Mouse (Mus musculus): ENCODE measurements around the gene Dcp1b.

Dcp1b gene

GRCm38 (mm10) chr6:119228861-119229603, 54.0 kb downstream of the Dcp1b start:
- DNase-seq (ENCODE audit: low read depth, low spot score) = no peak

DNA sequence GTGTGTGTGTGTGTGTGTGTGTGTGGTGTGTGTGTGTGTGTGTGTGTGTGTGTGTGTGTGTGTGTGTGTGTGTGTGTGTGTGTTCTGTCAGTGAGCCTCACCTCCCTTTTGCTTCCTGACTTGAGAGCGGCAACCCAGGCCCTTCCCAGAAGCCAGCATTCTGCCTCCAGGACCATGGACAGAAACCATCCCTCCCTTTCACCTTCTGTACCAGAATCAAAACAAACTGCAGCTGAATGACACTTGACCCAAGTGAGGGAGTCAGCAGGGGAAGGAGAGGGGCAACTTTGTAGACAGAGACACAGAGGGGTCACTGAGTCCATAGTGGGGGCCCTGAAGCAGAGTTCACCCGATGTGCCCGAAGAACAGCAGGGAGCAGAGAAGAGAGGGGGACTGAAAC, 58.0 kb downstream of the Dcp1b start:
- DNase-seq (ENCODE audit: low read depth, low spot score) = no peak

GRCm38 (mm10) chr6:119235441-119235840, 60.4 kb downstream of the Dcp1b start:
- DNase-seq (ENCODE audit: low read depth, low spot score) = no peak

GRCm38 (mm10) chr6:119236241-119236640, 61.2 kb downstream of the Dcp1b start, which contains the start of gene Cacna2d4:
Gene Cacna2d4, plus strand, starts transcription at chr6:119236526.
- DNase-seq (ENCODE audit: low read depth, low spot score) = peak; percentile 73

DNA sequence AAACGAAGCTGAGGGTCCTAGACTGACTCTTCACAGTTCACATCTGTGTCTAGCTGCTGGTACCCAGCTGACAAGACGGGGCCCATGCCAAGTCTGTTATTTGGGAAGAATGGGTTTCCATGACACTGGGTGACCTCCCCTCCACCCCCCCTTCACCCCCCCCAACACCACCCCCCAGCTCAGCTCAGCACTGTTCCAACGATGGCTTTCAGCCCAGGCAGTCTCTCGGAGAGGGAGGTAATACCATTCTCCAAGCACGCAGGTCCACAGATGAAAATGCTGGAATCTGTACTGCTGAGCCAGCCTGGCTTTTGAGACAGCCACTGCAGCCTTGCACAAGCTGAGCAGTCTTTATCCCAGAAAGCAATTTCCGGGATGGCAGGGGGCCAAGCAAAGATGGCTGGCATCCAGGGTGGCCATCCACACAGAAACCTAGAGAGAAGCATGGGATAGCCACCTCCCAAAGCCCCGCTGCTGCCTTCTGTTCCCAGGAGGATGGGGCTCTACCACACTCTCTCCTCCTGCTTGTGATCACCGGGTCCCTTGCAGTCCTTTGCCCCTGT, 62.5 kb downstream of the Dcp1b start:
- DNase-seq (ENCODE audit: low read depth, low spot score) = no peak

- DNase-seq (ENCODE audit: low read depth, low spot score) = no peak
Observed at GRCm38 (mm10) chr6:119239341-119240005, 64.4 kb downstream of the Dcp1b start.

GRCm38 (mm10) chr6:119240256-119240655, 65.2 kb downstream of the Dcp1b start:
- DNase-seq (ENCODE audit: low read depth, low spot score) = no peak

GRCm38 (mm10) chr6:119240871-119241705, 66.0 kb downstream of the Dcp1b start:
- no peak for DNase-seq (ENCODE audit: low read depth, low spot score)

DNA sequence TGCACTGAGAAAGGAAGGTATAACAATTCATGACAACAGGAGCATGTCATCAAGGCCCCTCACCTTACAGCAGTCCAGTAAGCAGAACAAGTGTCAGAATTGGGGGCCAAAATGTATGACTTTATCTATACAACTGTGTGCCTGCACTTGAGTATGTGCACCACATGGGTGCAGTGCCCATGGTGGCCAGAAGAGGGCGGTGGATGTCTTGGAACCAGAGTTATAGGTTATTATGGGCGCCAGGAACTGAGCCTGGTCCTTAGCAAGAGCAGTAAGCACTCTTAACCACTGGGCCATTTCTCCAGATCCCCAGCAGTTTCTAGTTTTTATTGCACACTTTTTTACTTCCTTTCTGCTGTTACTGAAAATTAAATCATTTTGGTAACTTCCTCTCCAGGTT, 71.0 kb downstream of the Dcp1b start:
- DNase-seq (ENCODE audit: low read depth, low spot score) = no peak

GRCm38 (mm10) chr6:119248578-119248977, 73.5 kb downstream of the Dcp1b start:
- DNase-seq (ENCODE audit: low read depth, low spot score) = no peak

DNA sequence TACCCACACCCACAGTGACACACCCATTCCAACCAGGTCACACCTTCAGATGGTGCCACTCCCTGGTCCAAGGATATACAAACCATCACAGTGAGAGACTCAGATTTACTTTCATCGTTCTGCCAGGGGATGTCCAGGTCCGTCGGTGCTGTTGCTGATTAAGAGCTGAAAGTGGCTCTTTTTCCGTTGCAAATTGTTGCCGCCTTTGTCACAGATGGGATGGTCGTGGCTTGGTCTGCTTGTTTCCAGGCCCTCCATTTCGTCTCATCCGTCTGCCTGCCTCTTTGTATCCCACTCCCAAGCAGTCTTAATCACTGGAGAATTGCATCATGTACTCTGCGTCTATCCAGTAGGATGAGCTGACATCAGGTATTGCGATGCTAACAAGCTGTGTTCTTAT, 74.7 kb downstream of the Dcp1b start:
- DNase-seq (ENCODE audit: low read depth, low spot score) = no peak

- no peak for DNase-seq (ENCODE audit: low read depth, low spot score)
Observed at GRCm38 (mm10) chr6:119251704-119252103, 76.7 kb downstream of the Dcp1b start.

All from retina, adult 2 months (tissue).